8 mouse cellular contexts compared by ENCODE assay signal in the genomic region with DNA sequence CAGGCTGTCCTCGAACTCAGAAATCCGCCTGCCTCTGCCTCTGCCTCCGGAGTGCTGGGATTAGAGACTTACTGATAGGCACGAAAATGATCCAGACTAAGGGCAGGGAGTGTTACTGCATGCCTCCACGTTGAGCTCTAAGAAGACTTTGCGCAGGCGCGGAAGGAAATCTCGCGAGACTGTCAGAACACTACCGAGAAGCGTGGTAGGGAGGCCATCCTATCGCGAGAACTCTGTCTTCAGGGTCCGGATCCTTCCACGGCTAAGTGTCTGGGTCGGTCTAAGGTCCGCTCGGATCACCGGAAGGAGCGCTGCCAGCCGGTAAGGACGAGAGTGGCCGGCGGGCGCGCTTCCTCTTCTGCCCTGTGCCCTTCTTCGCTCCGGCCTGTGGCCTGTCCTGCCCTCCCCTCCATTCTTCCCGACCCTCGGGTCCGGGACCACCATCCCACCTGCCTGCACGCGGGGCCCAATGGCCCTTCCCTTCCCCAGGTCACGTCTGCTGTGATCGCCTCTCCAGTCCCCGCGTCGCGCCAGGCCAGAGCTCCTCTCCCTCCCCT. TPM values are rescaled to one million over a fixed set of nuclear protein-coding genes. Genes with fewer than 3 reads are reported as not detected.
A peak's percentile ranks its signal among the peaks of the same experiment; 100 is the strongest.
DNase-seq lines count a peak whose midpoint lies in the region; ATAC-seq and TF ChIP-seq lines count a peak whose summit lies in the region.

Gene Ncoa4, plus strand, starts transcription at position 176 of the 557 bp plus-strand sequence.

- peak; percentile 95 for ATAC-seq in activated CD4-positive, CD25-positive, alpha-beta regulatory T cell, adult 4 months

- H3K27ac ChIP-seq in cortical plate, adult 2 months (ENCODE audit: insufficient read depth, low read length) = peak within 1 kb of the TSS; percentile 55

- peak; percentile 92 for TF ChIP-seq POLR2A in cortical plate, adult 2 months (IDR thresholded peaks at IDR 0.05; ENCODE audit: extremely low read depth, insufficient read depth, low read length)

- DNase-seq in gastrocnemius, adult 8-10 months (ENCODE audit: low spot score in 2 of 2) = peak; percentile 98
- peak; percentile 99 for DNase-seq in hindlimb bud, embryonic 11.5 days (ENCODE audit: extremely low spot score, low read depth, low spot score)
- peak; percentile 97 to 98 for DNase-seq in left cerebral cortex, adult 8-10 months (ENCODE audit: low spot score in 2 of 2)
- DNase-seq in right cerebral cortex, postnatal 10 days (ENCODE audit: low spot score in 2 of 2) = peak; percentile 99
- DNase-seq in urinary bladder, postnatal 25 days (ENCODE audit: low spot score) = peak; percentile 99

- peaks cover 5% of the 10 kb centered on the region; the same call in 1 of the 2 replicates for H3K4me1 ChIP-seq in cortical plate, adult 2 months (ENCODE audit: control insufficient read depth, insufficient read depth, low read length)
- peaks cover 69% of the 10 kb centered on the region for H3K4me1 ChIP-seq in megakaryocyte, embryonic 14.5 days

- TF ChIP-seq CTCF in cortical plate, adult 2 months (IDR thresholded peaks at IDR 0.05; ENCODE audit: extremely low read depth, insufficient read depth, low read length) = no peak

- peak within 1 kb of the TSS; percentile 93 for H3K4me3 ChIP-seq in cortical plate, adult 2 months (ENCODE audit: insufficient read depth, low read length)
- peak within 1 kb of the TSS; percentile 98 for H3K4me3 ChIP-seq in megakaryocyte, embryonic 14.5 days (replicated peaks)

- 0 out of 2 replicates have a peak, but pooled peaks cover 2% of the 10 kb centered on the region for H3K9me3 ChIP-seq in megakaryocyte, embryonic 14.5 days

- no peaks in the 10 kb centered on the region for H3K27me3 ChIP-seq in megakaryocyte, embryonic 14.5 days (replicated peaks)

- H3K36me3 ChIP-seq in megakaryocyte, embryonic 14.5 days (replicated peaks; ENCODE audit: low read length) = peaks cover 24% of the 10 kb centered on the region

RNA-seq across cellular contexts. Expression of gene Ncoa4, which starts in this region (rescaled TPM):
- polyA plus RNA-seq in activated CD4-positive, CD25-positive, alpha-beta regulatory T cell, adult 4 months (2017; shearing (Covaris generic)) = 10 to 100 TPM; 94.6 to 95.8 TPM
- 55.2 and 55.6 TPM in 2 replicates for polyA plus RNA-seq in cortical plate, adult 2 months (2012; rRNA removed)
- 10 to 100 TPM; 56.3 to 83.2 (median 68.9) TPM for total RNA-seq in gastrocnemius, adult 8-10 months (2022)
- 100 to 1,000 TPM in 1 of 4 experiments, 10 to 100 TPM in 3; 93.6 to 102 (median 95.5) TPM for total RNA-seq in left cerebral cortex, adult 8-10 months (2022)
- 2.9 and 6.8 TPM in 2 replicates for polyA plus RNA-seq in megakaryocyte, embryonic 14.5 days (2012; ENCODE audit: insufficient read depth, low replicate concordance)

Comparison
In these comparisons a context has a peak if more than half of its experiments do, and no peak if none do; other contexts are left out.
1. Peak in every context shown above with its lines: DNase-seq, ATAC-seq, H3K4me3 ChIP-seq and H3K27ac ChIP-seq.